Comparison of ENCODE assay signal across 8 mouse cellular contexts in genomic region chr8:124070363-124071324, GRCm38 (mm10). TPM values are rescaled to one million over a fixed set of nuclear protein-coding genes. Genes with fewer than 3 reads are reported as not detected.
DNase-seq lines count a peak whose midpoint lies in the region; ATAC-seq lines count a peak whose summit lies in the region.

No protein-coding gene starts in this region.

- H3K36me3 ChIP-seq in heart, embryonic 10.5 days = no peaks in the 10 kb centered on the region
- no peaks in the 10 kb centered on the region for H3K36me3 ChIP-seq in forebrain, embryonic 13.5 days (ENCODE audit: poor library complexity, severe bottlenecking)

- peak; percentile 83 for ATAC-seq in forebrain, embryonic 13.5 days
- no peak for ATAC-seq in CD4-positive, CD25-positive, alpha-beta regulatory T cell, adult 4 months

- H3K27ac ChIP-seq in heart, embryonic 10.5 days = no peak overlapping the region
- H3K27ac ChIP-seq in forebrain, embryonic 13.5 days = peak overlapping the region; percentile 80

- peaks cover 21% of the 10 kb centered on the region; the same call in 1 of the 2 replicates for H3K4me1 ChIP-seq in heart, embryonic 10.5 days
- H3K4me1 ChIP-seq in forebrain, embryonic 13.5 days = peaks cover 32% of the 10 kb centered on the region

- 50% methylated on average over 18 of the region's 18 CpGs for WGBS in heart, embryonic 10.5 days
- 19% methylated on average over 18 of the region's 18 CpGs for WGBS in forebrain, embryonic 13.5 days

- 0 out of 2 replicates have a peak, but pooled peaks cover 12% of the 10 kb centered on the region for H3K27me3 ChIP-seq in heart, embryonic 10.5 days (ENCODE audit: insufficient read depth, poor library complexity, severe bottlenecking)
- H3K27me3 ChIP-seq in forebrain, embryonic 13.5 days = 0 out of 2 replicates have a peak, but pooled peaks cover 2% of the 10 kb centered on the region

- DNase-seq in heart, adult 11 months = peak; percentile 92
- DNase-seq in heart, embryonic 10.5 days (ENCODE audit: low spot score) = no peak
- peak; percentile 83 for DNase-seq in MN1 (ENCODE audit: low spot score)
- DNase-seq in kidney, postnatal 10 days = peak; percentile 35
- DNase-seq in mesoderm, embryonic 11.5 days (ENCODE audit: low read depth, low spot score) = peak; percentile 66
- no peak for DNase-seq in ovary, adult 18-20 months (ENCODE audit: low spot score)

- H3K4me2 ChIP-seq in forebrain, embryonic 13.5 days = peak overlapping the region; percentile 33

- H3K9me3 ChIP-seq in heart, embryonic 10.5 days = no peaks in the 10 kb centered on the region
- no peaks in the 10 kb centered on the region for H3K9me3 ChIP-seq in forebrain, embryonic 13.5 days (replicated peaks)

- no peak overlapping the region for H3K4me3 ChIP-seq in heart, embryonic 10.5 days
- H3K4me3 ChIP-seq in forebrain, embryonic 13.5 days = no peak overlapping the region

- H3K9ac ChIP-seq in forebrain, embryonic 13.5 days = peak overlapping the region; percentile 21

RNA-seq across cellular contexts. Expression of gene Urb2, which starts 49.3 kb away (rescaled TPM):
- polyA plus RNA-seq in heart, embryonic 10.5 days (2016; fragmentation: Nextera tagmentation; extraction: Ambion mirVana) = 6.1 and 6.9 TPM in 2 replicates
- 3.2 and 3.5 TPM in 2 replicates for polyA plus RNA-seq in forebrain, embryonic 13.5 days (2015; fragmentation: Nextera tagmentation; extraction: Ambion mirVana)
- 1 to 10 TPM; 2.5 to 7.8 TPM for polyA plus RNA-seq in CD4-positive, CD25-positive, alpha-beta regulatory T cell, adult 4 months (2017; shearing (Covaris generic))

RNA-seq across cellular contexts. Expression of gene Taf5l, which starts 49.4 kb away (rescaled TPM):
- polyA plus RNA-seq in heart, embryonic 10.5 days (2016; fragmentation: Nextera tagmentation; extraction: Ambion mirVana) = 37.4 and 40.4 TPM in 2 replicates
- polyA plus RNA-seq in forebrain, embryonic 13.5 days (2015; fragmentation: Nextera tagmentation; extraction: Ambion mirVana) = 27.5 and 30.9 TPM in 2 replicates
- 10 to 100 TPM; 12.3 to 13.2 TPM for polyA plus RNA-seq in CD4-positive, CD25-positive, alpha-beta regulatory T cell, adult 4 months (2017; shearing (Covaris generic))

Comparison
In these comparisons a context has a peak if more than half of its experiments do, and no peak if none do; other contexts are left out.
1. DNase-seq: peak in heart, adult 11 months (single experiment), MN1 (single experiment), kidney, postnatal 10 days (single experiment) and mesoderm, embryonic 11.5 days (single experiment); none in heart, embryonic 10.5 days (single experiment) and ovary, adult 18-20 months (single experiment).